Mouse (Mus musculus): Measurements from ENCODE around the gene Alg9.

GRCm38 (mm10) chr9:50761520-50762243 lies 13.1 kb upstream of the Alg9 start:
- TF ChIP-seq CTCF (conservative IDR thresholded peaks at IDR 0.05; ENCODE audit: low read length) (no peak), POU5F1 (IDR thresholded peaks at IDR 0.05; ENCODE audit: borderline replicate concordance, low read length) (no peak), NANOG (IDR thresholded peaks at IDR 0.05; ENCODE audit: borderline replicate concordance, low read length) (no peak)

All from E14TG2a.4 (cell line).